Mouse (Mus musculus) 3134 (cell line): ENCODE results near the gene Col1a1.

Experiments
- DNase-seq: peaks from one replicate; pipeline ENCODE4 v3.0.0-alpha.2; 2011; ENCODE audit warnings: low spot score; ENCODE audit not compliant: insufficient read length; ENCODE audit errors: extremely low read depth

Col1a1 gene

GRCm38 (mm10) chr11:94972887-94973286 is 36.9 kb downstream of the Col1a1 start:
- DNase-seq, result no peak

- DNase-seq, result no peak
Measured at GRCm38 (mm10) chr11:94973313-94973712, 37.3 kb downstream of the Col1a1 start.

GRCm38 (mm10) chr11:94974951-94975350 is 38.9 kb downstream of the Col1a1 start:
- no peak for DNase-seq

- DNase-seq, result no peak
Measured at GRCm38 (mm10) chr11:94976199-94976598, 40.2 kb downstream of the Col1a1 start, which contains the start of gene Sgca. Gene Sgca, minus strand, starts transcription at chr11:94976327.

GRCm38 (mm10) chr11:94978178-94978915 is 42.3 kb downstream of the Col1a1 start:
- DNase-seq, result no peak

- peak; percentile 89 for DNase-seq
Measured at GRCm38 (mm10) chr11:94978947-94979346, 42.9 kb downstream of the Col1a1 start.

- DNase-seq, result no peak
Measured at GRCm38 (mm10) chr11:94979462-94980179, 43.6 kb downstream of the Col1a1 start.

- no peak for DNase-seq
Measured at GRCm38 (mm10) chr11:94985140-94985539, 49.1 kb downstream of the Col1a1 start.

- no peak for DNase-seq
Measured at GRCm38 (mm10) chr11:94985822-94986221, 49.8 kb downstream of the Col1a1 start.

- no peak for DNase-seq
Measured at GRCm38 (mm10) chr11:94986435-94986834, 50.4 kb downstream of the Col1a1 start.

GRCm38 (mm10) chr11:94987341-94987740 is 51.3 kb downstream of the Col1a1 start:
- DNase-seq, result no peak

- no peak for DNase-seq
Measured at GRCm38 (mm10) chr11:94987851-94988250, 51.8 kb downstream of the Col1a1 start.

GRCm38 (mm10) chr11:94988780-94989561 is 52.9 kb downstream of the Col1a1 start:
- DNase-seq, result peak; percentile 59

- DNase-seq, result peak; percentile 85
Measured at GRCm38 (mm10) chr11:94989562-94990017, 53.6 kb downstream of the Col1a1 start.

- DNase-seq, result no peak
Measured at GRCm38 (mm10) chr11:94990102-94990748, 54.2 kb downstream of the Col1a1 start.

- DNase-seq, result peak; percentile 89
Measured at GRCm38 (mm10) chr11:94990749-94991577, 54.9 kb downstream of the Col1a1 start, which contains the start of gene Ppp1r9b. Gene Ppp1r9b, plus strand, starts transcription at chr11:94991035.

GRCm38 (mm10) chr11:94991641-94992479 is 55.8 kb downstream of the Col1a1 start:
- DNase-seq, result peak; percentile 78

GRCm38 (mm10) chr11:94992480-94992753 is 56.4 kb downstream of the Col1a1 start:
- DNase-seq, result no peak
